Mouse (Mus musculus) adrenal gland, postnatal 36 days (tissue): ENCODE measurements at regions not wholly inside any gene's neighbourhood (a gene's known extent, or its start where the extent isn't known, plus 50 kb on each side); places are given as distances from the start of the nearest gene placed in this dataset. TPM values are rescaled to one million over a fixed set of nuclear protein-coding genes. Genes with fewer than 3 reads are reported as not detected.
"Not testable (repeated sequence)": the region's sequence is repeated elsewhere in the genome, so short reads cannot be mapped to it uniquely, and the experiment has no call there.

Experiments
- DNase-seq, 2 experiments: peaks; one replicate each; pipeline ENCODE4 v3.0.0; 2021; ENCODE audit warnings: mixed read lengths in 1 of 2
- microRNA-seq: library from miRNA; unstranded; fragments of <30 nt; microRNA quantifications from one replicate; pipeline ENCODE4 v1.2.0, GENCODE M21; 2021

DNA sequence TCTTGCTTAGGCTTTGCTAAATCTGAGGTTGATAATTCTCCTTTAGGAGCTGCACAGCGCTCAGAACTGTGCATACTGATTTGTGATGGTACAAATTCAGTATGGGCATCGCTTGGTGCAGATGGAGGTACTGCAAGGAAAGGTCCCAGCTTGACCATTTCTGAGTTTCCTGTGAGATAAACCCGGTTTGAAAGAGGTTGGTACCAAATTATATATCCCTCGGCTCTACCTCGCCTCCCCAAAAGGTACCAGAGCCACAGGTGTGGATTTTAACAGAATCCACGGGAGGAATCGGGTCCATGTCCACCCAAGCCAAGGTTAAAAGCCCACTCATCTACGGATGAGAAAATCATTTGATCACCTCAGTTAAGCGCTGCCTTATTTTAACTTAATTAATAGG lies 172.5 kb upstream of the Zfp808 start:
- DNase-seq: not testable (repeated sequence)

DNA sequence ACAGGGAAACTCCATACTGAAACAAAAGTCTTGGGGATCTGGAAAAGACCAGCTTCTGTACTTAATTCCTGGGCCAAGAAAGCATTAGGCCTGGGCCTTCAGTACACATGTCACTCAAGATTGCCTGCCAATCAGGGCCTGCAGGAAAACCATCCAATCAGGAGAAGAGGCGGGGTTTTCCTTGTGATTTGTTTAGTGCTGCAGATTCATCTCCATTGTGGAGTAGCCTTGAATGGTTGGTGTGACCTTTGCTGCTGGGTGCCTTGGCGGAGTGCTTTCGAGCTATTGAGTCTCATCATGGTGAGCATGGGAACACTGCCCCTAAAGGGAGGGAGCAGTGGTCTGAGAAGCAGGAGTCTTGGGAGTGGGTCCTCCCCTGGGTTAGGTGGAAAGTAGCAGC lies 150.8 kb upstream of the Zfp808 start:
- not testable (repeated sequence) for DNase-seq

DNA sequence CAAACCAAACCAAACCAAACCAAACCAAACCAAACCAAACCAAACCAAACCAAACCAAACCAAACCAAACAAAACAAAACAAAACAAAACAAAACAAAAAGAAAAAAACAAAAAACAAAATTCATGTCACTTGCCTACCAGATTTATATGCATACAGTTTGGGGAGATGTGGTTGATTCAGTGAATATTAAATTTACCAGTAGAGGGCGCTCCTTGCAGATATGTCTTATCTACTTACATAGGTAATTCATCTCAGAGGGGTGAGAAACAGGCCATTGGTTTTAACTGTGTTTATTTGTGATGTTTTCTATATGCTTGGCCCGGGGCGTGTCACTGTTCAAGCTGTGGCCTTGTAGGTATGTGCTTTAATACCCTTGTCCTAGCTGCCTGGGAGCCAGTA lies 133.2 kb upstream of the Zfp808 start:
- not testable (repeated sequence) for DNase-seq

DNA sequence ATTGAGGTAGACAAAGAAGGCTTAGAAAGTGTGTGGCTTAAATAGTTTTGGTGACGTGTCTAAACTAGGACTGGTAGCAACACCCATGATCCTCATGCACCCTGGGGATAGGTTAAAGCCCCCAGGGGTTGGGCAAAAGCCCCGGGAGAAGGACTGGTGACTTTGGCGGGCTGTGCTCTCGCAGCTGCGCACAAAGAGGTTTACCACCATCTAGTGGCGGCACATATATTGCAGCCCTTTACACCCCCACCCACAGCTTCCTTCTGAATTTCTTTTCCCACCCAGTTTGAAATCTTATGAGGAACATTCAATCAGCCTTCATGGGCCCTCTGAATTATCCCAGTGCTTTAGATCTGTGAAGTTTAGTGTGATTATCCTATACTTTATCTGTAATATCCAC lies 130.9 kb upstream of the Zfp808 start:
- DNase-seq: peak; percentile 8 to 30

- DNase-seq: peak; percentile 25 to 63
Measured at GRCm38 (mm10) chr13:62007321-62007720, 122.4 kb upstream of the Zfp808 start.

- peak; percentile 48 to 54 for DNase-seq
Measured at GRCm38 (mm10) chr13:62015424-62016167, 114.1 kb upstream of the Zfp808 start.

- not testable (repeated sequence) for DNase-seq
Measured at GRCm38 (mm10) chr13:62016168-62016502, 113.6 kb upstream of the Zfp808 start.

DNA sequence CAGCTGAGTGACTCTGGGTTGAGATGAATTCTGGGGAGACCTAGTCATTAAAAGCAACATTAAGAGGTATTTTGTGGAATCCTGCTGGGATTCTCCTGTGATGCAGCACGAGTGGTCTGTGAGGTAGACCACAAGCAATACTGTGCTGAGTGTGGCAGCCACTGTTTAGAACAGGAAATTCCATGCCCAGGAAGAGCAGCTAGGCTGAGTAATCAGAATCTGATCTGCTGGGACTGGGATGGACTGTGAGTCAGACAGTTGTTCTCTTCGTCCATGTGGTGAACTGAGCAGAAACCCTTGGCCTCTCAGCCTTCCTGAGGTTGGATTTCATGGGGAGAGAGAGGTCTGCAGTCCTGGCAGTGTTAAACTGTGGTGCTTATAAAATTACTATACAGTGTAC lies 92.0 kb upstream of the Zfp808 start:
- DNase-seq: not testable (repeated sequence)

- not testable (repeated sequence) for DNase-seq
Measured at GRCm38 (mm10) chr13:62077951-62078671, 51.6 kb upstream of the Zfp808 start.

GRCm38 (mm10) chr13:62078893-62079292 lies 50.8 kb upstream of the Zfp808 start:
- not testable (repeated sequence) for DNase-seq

Small RNA genes lying in the stretch of these regions (microRNA-seq; reads per million reads assigned to microRNA genes)
- gene Gm25649: not detected
